ENCODE assay signal across 9 mouse cellular contexts in the genomic region with DNA sequence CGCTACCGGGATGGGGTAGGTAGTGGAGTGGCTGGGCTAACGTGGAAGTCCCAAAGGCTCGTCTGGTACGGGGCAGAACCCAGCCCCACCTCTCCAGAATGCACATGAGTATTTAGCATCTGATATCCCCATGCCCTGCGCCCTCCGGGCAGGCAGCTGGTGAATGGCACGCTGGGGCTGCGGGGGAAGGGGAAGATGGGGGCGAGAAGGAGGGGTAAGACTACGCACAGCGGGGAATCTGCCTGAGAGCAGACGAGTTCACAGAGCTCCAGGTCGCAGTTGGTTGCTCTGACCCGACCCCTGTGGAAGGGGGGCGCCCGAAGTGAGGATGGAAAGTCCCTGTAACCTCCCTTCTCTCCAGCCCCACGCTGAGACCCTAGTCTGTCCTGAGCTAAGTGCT. TPM values are rescaled to one million over a fixed set of nuclear protein-coding genes. Genes with fewer than 3 reads are reported as not detected.
DNase-seq lines count a peak whose midpoint lies in the region; ATAC-seq and TF ChIP-seq lines count a peak whose summit lies in the region.
"Had no signal": no experiment of that assay in that cellular context is flagged by ENCODE, and none has a peak within 500 bp of the region (broad histone marks: within the 10 kb centered on the region; RNA-seq: fewer than 3 reads in every experiment).

No protein-coding gene starts in this region.

- H3K9me3 ChIP-seq in forebrain, postnatal 0 days (ENCODE audit: low read length) = no peaks in the 10 kb centered on the region
- no peaks in the 10 kb centered on the region for H3K9me3 ChIP-seq in midbrain, embryonic 11.5 days (ENCODE audit: control insufficient read depth, low read length)

- no peak overlapping the region; the same call in 1 of the 2 replicates for H3K9ac ChIP-seq in forebrain, postnatal 0 days
- H3K9ac ChIP-seq in midbrain, embryonic 11.5 days (ENCODE audit: low read length) = peak overlapping the region; percentile 3

- peak in 1 of 2 experiments; percentile 37 for DNase-seq in spleen, adult 2 months (ENCODE audit: low read depth in 1 of 2, low spot score in 2 of 2)
- no peak for DNase-seq in spleen, adult 12 weeks (ENCODE audit: low spot score)
- DNase-seq in forebrain, postnatal 0 days = no peak
- DNase-seq in midbrain, embryonic 11.5 days (ENCODE audit: low spot score, missing footprints) = peak; percentile 88
- DNase-seq in thymus, postnatal 4 days = peak; percentile 66
- DNase-seq in layer of hippocampus, adult 9-11 months = no peak
- DNase-seq in left cerebral cortex, adult 9 months (ENCODE audit: low spot score in 2 of 2) = no peak
- no peak for DNase-seq in lung, adult 18-20 months

- H3K4me2 ChIP-seq in forebrain, postnatal 0 days (ENCODE audit: low read depth) = peak overlapping the region; percentile 35
- peak overlapping the region; percentile 41 for H3K4me2 ChIP-seq in midbrain, embryonic 11.5 days

- peak overlapping the region; percentile 96 for H3K27ac ChIP-seq in spleen, adult 2 months (ENCODE audit: insufficient read depth, low read length)
- no peak overlapping the region for H3K27ac ChIP-seq in forebrain, postnatal 0 days (ENCODE audit: low read depth, low read length)
- no peak overlapping the region for H3K27ac ChIP-seq in midbrain, embryonic 11.5 days (ENCODE audit: low read depth, low read length)

- H3K4me3 ChIP-seq in spleen, adult 2 months (ENCODE audit: extremely low read depth, insufficient read depth, insufficient read length) = peak overlapping the region; percentile 70
- peak overlapping the region; percentile 2; the same call in 1 of the 2 replicates for H3K4me3 ChIP-seq in forebrain, postnatal 0 days (ENCODE audit: low read depth, low read length)
- peak overlapping the region; percentile 22; the same call in 1 of the 2 replicates for H3K4me3 ChIP-seq in midbrain, embryonic 11.5 days (ENCODE audit: low read depth, low read length)

- WGBS in spleen, adult 2 months = 3% methylated on average over 18 of the region's 18 CpGs
- WGBS in forebrain, postnatal 0 days = under 1% methylated on average over 17 of the region's 18 CpGs
- under 1% methylated on average over 17 of the region's 18 CpGs for WGBS in midbrain, embryonic 11.5 days

- peak; percentile 15; the same call in 1 of the 2 replicates for TF ChIP-seq POLR2A in spleen, adult 2 months (IDR thresholded peaks at IDR 0.05; ENCODE audit: low read depth, low read length)

- no peak for ATAC-seq in forebrain, postnatal 0 days
- peak; percentile 27; the same call in 1 of the 2 replicates for ATAC-seq in midbrain, embryonic 11.5 days (ENCODE audit: low FRiP score)

- peaks cover 36% of the 10 kb centered on the region; the same call in 1 of the 2 replicates for H3K4me1 ChIP-seq in spleen, adult 2 months (ENCODE audit: control insufficient read depth, insufficient read depth, insufficient read length)
- H3K4me1 ChIP-seq in forebrain, postnatal 0 days (ENCODE audit: insufficient read depth) = no peaks in the 10 kb centered on the region
- peaks cover 4% of the 10 kb centered on the region; the same call in 1 of the 2 replicates for H3K4me1 ChIP-seq in midbrain, embryonic 11.5 days (ENCODE audit: control insufficient read depth, insufficient read depth, low read length)

- no peak for TF ChIP-seq CTCF in spleen, adult 2 months (IDR thresholded peaks at IDR 0.05; ENCODE audit: extremely low read depth, insufficient read depth, insufficient read length, insufficient replicate concordance)
- no peak for TF ChIP-seq CTCF in forebrain, postnatal 0 days (IDR thresholded peaks at IDR 0.05; ENCODE audit: low read depth)

- no peaks in the 10 kb centered on the region for H3K27me3 ChIP-seq in spleen, adult 2 months (ENCODE audit: control insufficient read depth, insufficient read depth, low read length)
- H3K27me3 ChIP-seq in forebrain, postnatal 0 days (ENCODE audit: insufficient read depth, low read length) = peaks cover 9% of the 10 kb centered on the region
- peaks cover 15% of the 10 kb centered on the region for H3K27me3 ChIP-seq in midbrain, embryonic 11.5 days (ENCODE audit: control insufficient read depth, insufficient read depth, low read length)

- peaks cover 10% of the 10 kb centered on the region; the same call in 1 of the 2 replicates for H3K36me3 ChIP-seq in spleen, adult 2 months (ENCODE audit: control insufficient read depth, insufficient read depth, low read length)
- H3K36me3 ChIP-seq in forebrain, postnatal 0 days (ENCODE audit: insufficient read depth) = peaks cover 2% of the 10 kb centered on the region; the same call in 1 of the 2 replicates
- no peaks in the 10 kb centered on the region for H3K36me3 ChIP-seq in midbrain, embryonic 11.5 days (ENCODE audit: control insufficient read depth, insufficient read depth, low read length)

RNA-seq across cellular contexts. Expression of gene Cd72, which starts 1.0 kb away (rescaled TPM):
- polyA plus RNA-seq in spleen, adult 2 months (2012; rRNA removed) = 109 and 140 TPM in 2 replicates
- 0.19 TPM in 1 of 2 replicates, not detected in the other for total RNA-seq in forebrain, postnatal 0 days (2014; rRNA removed)
- polyA plus RNA-seq in forebrain, postnatal 0 days (2015; fragmentation: Nextera tagmentation; extraction: Ambion mirVana) = 3.2 and 4.6 TPM in 2 replicates
- 2.9 and 3.4 TPM in 2 replicates for polyA plus RNA-seq in midbrain, embryonic 11.5 days (2014; fragmentation: Nextera tagmentation; extraction: Ambion mirVana)

RNA-seq across cellular contexts. Expression of gene Tesk1, which starts 11.7 kb away (rescaled TPM):
- 49.6 and 64.5 TPM in 2 replicates for polyA plus RNA-seq in spleen, adult 2 months (2012; rRNA removed)
- total RNA-seq in forebrain, postnatal 0 days (2014; rRNA removed) = 101 and 124 TPM in 2 replicates
- polyA plus RNA-seq in forebrain, postnatal 0 days (2015; fragmentation: Nextera tagmentation; extraction: Ambion mirVana) = 14.8 and 15.4 TPM in 2 replicates
- 7.2 and 7.3 TPM in 2 replicates for polyA plus RNA-seq in midbrain, embryonic 11.5 days (2014; fragmentation: Nextera tagmentation; extraction: Ambion mirVana)

RNA-seq across cellular contexts. Expression of gene Fam166b, which starts 24.5 kb away (rescaled TPM):
- polyA plus RNA-seq in spleen, adult 2 months (2012; rRNA removed) = not detected in 2 replicates
- 0.15 and 1.3 TPM in 2 replicates for total RNA-seq in forebrain, postnatal 0 days (2014; rRNA removed)
- polyA plus RNA-seq in forebrain, postnatal 0 days (2015; fragmentation: Nextera tagmentation; extraction: Ambion mirVana) = 0.58 and 0.96 TPM in 2 replicates
- polyA plus RNA-seq in midbrain, embryonic 11.5 days (2014; fragmentation: Nextera tagmentation; extraction: Ambion mirVana) = 0.54 and 0.59 TPM in 2 replicates
- total RNA-seq: neutrophil, adult 5-6 weeks had no signal

RNA-seq across cellular contexts. Expression of gene Sit1, which starts 30.1 kb away (rescaled TPM):
- polyA plus RNA-seq in spleen, adult 2 months (2012; rRNA removed) = 15.3 and 17.1 TPM in 2 replicates
- total RNA-seq in forebrain, postnatal 0 days (2014; rRNA removed) = not detected in 2 replicates
- not detected in 2 replicates for polyA plus RNA-seq in forebrain, postnatal 0 days (2015; fragmentation: Nextera tagmentation; extraction: Ambion mirVana)
- not detected in 2 replicates for polyA plus RNA-seq in midbrain, embryonic 11.5 days (2014; fragmentation: Nextera tagmentation; extraction: Ambion mirVana)

RNA-seq across cellular contexts. Expression of gene Ccdc107, which starts 39.3 kb away (rescaled TPM):
- polyA plus RNA-seq in spleen, adult 2 months (2012; rRNA removed) = 85.4 and 191 TPM in 2 replicates
- total RNA-seq in forebrain, postnatal 0 days (2014; rRNA removed) = 57.3 and 86.2 TPM in 2 replicates
- 92.2 and 103 TPM in 2 replicates for polyA plus RNA-seq in forebrain, postnatal 0 days (2015; fragmentation: Nextera tagmentation; extraction: Ambion mirVana)
- polyA plus RNA-seq in midbrain, embryonic 11.5 days (2014; fragmentation: Nextera tagmentation; extraction: Ambion mirVana) = 45.8 and 48.8 TPM in 2 replicates

Comparison
In these comparisons a context has a peak if more than half of its experiments do, and no peak if none do; other contexts are left out.
1. DNase-seq: peak in midbrain, embryonic 11.5 days (single experiment) and thymus, postnatal 4 days (single experiment); none in spleen, adult 12 weeks (single experiment), forebrain, postnatal 0 days (single experiment), layer of hippocampus, adult 9-11 months (single experiment), left cerebral cortex, adult 9 months (0 of 2) and lung, adult 18-20 months (0 of 2).
2. H3K4me3 ChIP-seq: peak in every context shown above with its lines; median percentile 70 in spleen, adult 2 months; 22 in midbrain, embryonic 11.5 days; 2 in forebrain, postnatal 0 days.
3. RNA of gene Cd72, which starts 1.0 kb away (polyA plus RNA-seq): 109 to 140 TPM in spleen, adult 2 months; 2.9 to 3.4 TPM in midbrain, embryonic 11.5 days and 3.2 to 4.6 TPM in forebrain, postnatal 0 days; every median in the first group is over 10 times any median in the second.